Mouse (Mus musculus) E14TG2a.4 (cell line): Measurements from ENCODE around the gene Wdr53.
"Not testable (repeated sequence)": the region's sequence is repeated elsewhere in the genome, so short reads cannot be mapped to it uniquely, and the experiment has no call there.

ENCODE experiments used
- H3K27me3 ChIP-seq: 2 replicates; pipeline ENCODE4 v1.6.1; 2014; ENCODE audit warnings: low read length, control low read depth; ENCODE audit not compliant: insufficient read depth
- H3K36me3 ChIP-seq: 2 replicates; pipeline ENCODE4 v1.6.1; 2014; ENCODE audit warnings: low read length, control low read depth; ENCODE audit not compliant: insufficient read depth
- H3K4me1 ChIP-seq: replicated peaks from 2 replicates; pipeline ENCODE4 v1.6.1; 2014; ENCODE audit warnings: low read depth, low read length, control low read depth
- H3K4me3 ChIP-seq: replicated peaks from 2 replicates; pipeline ENCODE4 v1.5.1; 2014; ENCODE audit warnings: mild to moderate bottlenecking, low read length
- H3K9me3 ChIP-seq: 2 replicates; pipeline ENCODE4 v1.6.1; 2014; ENCODE audit warnings: low read length, control low read depth
- CTCF ChIP-seq: conservative IDR thresholded peaks from 2 replicates; pipeline ENCODE4 v1.5.1; 2014; ENCODE audit warnings: low read length
- NANOG ChIP-seq: IDR thresholded peaks from 2 replicates; pipeline ENCODE4 v1.6.1; 2014; ENCODE audit warnings: borderline replicate concordance, low read length, mixed read lengths
- POU5F1 ChIP-seq: IDR thresholded peaks from 2 replicates; pipeline ENCODE4 v1.6.1; 2014; ENCODE audit warnings: low read length, borderline replicate concordance

The Wdr53 gene

DNA sequence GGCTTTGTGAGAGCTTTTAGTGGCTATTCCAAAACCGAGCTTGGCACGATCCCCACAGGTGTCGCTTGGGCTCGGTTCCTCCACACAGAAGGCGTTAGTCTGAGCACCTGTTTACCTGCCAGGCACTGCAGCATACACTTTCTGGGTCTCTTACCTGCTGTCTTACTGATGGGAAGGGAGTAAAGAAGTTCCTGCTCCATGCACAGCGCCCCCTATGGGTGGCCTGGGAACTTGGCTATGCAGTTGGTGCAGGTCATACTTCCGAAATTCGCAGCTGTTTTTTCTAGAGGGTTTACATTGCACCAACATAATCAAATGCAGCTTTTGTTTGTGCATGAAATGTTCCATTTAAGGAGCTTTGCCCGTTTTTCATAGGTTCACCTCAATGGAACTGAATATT is 26.3 kb downstream of the Wdr53 start:
- H3K9me3 ChIP-seq: no peaks in the 10 kb centered on the region
- peaks cover 34% of the 10 kb centered on the region for H3K4me1 ChIP-seq
- H3K4me3 ChIP-seq: no peak overlapping the region
- no peaks in the 10 kb centered on the region for H3K36me3 ChIP-seq
- H3K27me3 ChIP-seq: no peaks in the 10 kb centered on the region
- TF ChIP-seq POU5F1: no peak
- TF ChIP-seq NANOG: no peak
- peak; percentile 100 for TF ChIP-seq CTCF

DNA sequence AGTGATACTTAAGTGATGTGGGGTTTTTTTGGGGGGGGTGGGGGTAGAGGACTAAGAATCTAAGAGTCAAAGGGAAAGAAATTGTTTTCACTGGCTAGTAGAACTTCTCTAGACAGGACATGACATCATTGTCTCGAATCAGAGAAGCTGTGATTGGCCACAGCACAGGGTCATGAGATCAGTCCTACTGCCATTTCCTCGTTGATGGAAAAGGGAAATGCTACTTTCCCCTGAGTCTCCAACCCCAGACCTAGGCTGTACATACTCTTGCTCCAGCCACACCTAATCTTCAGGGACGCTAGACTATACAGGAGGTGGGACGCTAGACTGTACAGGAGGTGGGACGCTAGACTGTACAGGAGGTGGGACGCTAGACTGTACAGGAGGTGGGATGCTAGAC is 28.0 kb downstream of the Wdr53 start:
- TF ChIP-seq NANOG (no peak), POU5F1 (no peak), CTCF (no peak)
- peaks cover 42% of the 10 kb centered on the region for H3K4me1 ChIP-seq
- H3K36me3 ChIP-seq: peaks cover 14% of the 10 kb centered on the region
- peaks cover 11% of the 10 kb centered on the region for H3K9me3 ChIP-seq
- peak overlapping the region; percentile 37 for H3K4me3 ChIP-seq
- no peaks in the 10 kb centered on the region for H3K27me3 ChIP-seq

DNA sequence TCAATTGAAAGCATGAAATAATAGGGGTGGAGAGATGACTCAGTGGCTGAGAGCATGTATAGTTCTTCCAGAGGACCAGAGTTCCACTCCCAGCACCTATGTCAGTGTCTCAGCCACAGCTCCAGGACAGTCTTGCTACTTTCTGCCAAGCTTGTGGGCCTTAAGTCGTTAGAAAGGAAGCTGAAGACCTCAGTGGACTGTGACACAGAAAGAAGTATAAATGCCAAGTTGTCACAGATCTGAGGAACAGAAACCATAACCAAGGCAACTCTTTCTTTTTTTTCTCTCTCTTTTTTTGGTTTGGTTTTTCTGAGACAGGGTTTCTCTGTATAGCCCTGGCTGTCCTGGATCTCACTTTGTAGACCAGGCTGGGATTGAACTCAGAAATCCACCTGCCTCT is 28.8 kb downstream of the Wdr53 start:
- Histone ChIP-seq H3K27me3 (no peaks in the 10 kb centered on the region), H3K4me1 (peaks cover 42% of the 10 kb centered on the region), H3K4me3 (no peak overlapping the region), H3K9me3 (peaks cover 19% of the 10 kb centered on the region), H3K36me3 (peaks cover 21% of the 10 kb centered on the region)
- TF ChIP-seq NANOG (no peak), POU5F1 (no peak), CTCF (no peak)

DNA sequence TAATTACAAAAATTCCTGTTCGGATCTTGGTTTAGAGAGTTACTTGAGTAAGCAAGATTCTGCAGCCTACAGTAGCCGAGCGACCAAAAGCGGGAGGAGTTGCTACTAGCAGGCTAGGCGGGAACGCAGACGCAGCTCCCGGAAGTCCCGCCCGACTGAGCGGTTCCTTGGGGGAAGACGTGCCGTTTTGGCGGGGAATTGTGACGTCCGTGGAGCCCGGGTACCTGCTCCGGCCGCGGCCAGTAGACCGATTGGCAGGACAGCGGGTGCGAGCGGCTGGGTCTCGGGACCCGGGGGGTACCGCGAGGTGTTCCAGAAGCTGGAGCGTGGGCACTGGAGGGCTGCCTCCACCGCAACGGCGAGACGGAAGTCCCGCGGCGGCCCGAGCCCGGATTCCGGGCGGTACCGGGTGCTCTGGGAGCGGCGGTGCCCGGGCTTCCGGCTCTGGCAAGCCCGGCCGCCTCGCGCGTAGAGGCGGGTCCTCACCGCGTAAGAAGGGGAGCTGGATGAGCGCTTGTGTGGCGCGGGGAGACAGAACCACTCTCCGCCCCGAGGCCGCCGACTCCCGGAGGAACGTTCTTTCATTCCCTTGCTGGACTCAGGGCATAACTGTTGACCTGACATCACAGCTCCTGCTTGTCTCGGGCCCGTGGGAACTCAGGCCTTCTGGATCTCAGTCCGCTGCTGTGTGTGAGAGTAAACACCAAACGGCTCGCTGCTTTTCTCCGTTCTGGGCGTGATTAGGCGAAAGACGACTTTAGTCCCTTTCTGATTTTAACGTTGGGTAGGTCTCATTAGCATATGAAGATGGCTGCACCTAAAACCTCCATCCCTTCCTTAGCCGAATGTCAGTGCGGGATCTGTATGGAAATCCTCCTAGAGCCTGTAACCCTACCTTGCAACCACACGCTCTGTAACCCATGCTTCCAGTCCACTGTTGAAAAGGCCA is 30.6 kb downstream of the Wdr53 start, which contains the start of gene Rnf168:
Gene Rnf168, plus strand, starts transcription at position 152 of the 949 bp plus-strand sequence.
- Histone ChIP-seq H3K4me3 (peak within 1 kb of the TSS; percentile 93), H3K4me1 (peaks cover 50% of the 10 kb centered on the region), H3K27me3 (no peaks in the 10 kb centered on the region), H3K36me3 (peaks cover 38% of the 10 kb centered on the region), H3K9me3 (peaks cover 23% of the 10 kb centered on the region)
- TF ChIP-seq POU5F1 (0 out of 2 replicates have a peak, but pooled peaks have one; percentile 68), NANOG (no peak)

DNA sequence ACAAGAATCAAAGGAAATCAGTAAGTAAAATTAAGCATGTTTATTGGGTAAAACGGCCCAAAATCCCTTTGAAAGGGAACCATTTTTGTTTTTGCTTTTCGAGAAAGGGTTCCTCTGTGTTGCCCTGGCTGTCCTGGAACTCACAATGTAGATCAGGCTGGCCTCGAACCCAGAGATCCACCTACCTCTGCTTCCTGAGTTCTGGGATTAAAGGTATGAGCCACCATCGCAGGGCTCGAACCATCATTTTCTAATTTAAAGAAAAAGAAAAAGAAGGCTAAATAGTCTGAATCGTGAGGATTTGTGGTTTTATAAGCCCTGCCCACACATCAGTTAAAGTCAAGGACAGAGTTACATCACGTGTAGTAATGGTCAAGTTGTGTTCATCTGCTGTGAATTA is 31.4 kb downstream of the Wdr53 start:
- Histone ChIP-seq H3K4me1 (peaks cover 53% of the 10 kb centered on the region), H3K9me3 (peaks cover 23% of the 10 kb centered on the region), H3K36me3 (peaks cover 46% of the 10 kb centered on the region), H3K27me3 (no peaks in the 10 kb centered on the region), H3K4me3 (peak overlapping the region; percentile 93)
- TF ChIP-seq CTCF: no peak
- TF ChIP-seq NANOG: no peak

DNA sequence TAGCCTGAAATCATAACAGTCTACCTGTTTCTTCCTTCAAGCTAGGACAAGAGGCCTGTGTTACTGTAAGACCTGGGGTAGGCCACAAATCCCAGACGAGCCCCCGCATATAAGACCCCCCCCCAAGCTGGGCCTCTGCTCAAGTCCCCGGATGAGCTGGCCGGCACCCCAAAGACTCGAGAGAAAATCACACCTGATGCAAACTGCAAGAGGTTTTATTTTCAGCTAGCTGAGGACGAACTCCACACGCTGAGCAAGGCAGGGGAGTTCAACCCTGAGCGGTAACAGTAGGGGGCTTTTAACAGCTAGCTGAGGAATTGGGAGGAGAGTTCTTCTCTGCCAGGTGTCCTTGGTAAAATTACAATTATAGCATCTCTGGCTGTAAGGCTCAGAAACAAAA is 33.2 kb downstream of the Wdr53 start:
- Histone ChIP-seq H3K4me3 (no peak overlapping the region), H3K27me3 (no peaks in the 10 kb centered on the region), H3K4me1 (peaks cover 62% of the 10 kb centered on the region), H3K9me3 (peaks cover 23% of the 10 kb centered on the region), H3K36me3 (peaks cover 64% of the 10 kb centered on the region)
- TF ChIP-seq CTCF (no peak), POU5F1 (no peak), NANOG (no peak)

DNA sequence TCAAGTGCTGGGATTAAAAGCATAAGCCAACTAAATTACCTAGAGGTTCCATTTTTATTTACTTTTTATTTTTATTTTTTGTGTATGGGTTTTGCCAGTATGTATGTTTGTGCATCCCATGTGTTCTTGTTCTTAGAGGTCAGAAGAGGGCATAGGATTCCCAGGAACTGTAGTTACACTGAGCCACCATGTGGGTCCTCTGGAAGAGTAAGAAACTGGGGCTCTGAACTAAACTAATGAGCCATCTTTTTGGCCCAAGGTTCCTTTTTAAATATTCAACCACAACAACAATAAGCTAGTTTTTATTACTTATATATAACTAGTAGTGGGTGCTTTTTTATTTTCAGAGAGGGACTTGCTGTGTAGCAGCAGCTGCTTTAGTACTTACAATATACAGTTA is 35.6 kb downstream of the Wdr53 start:
- no peak overlapping the region for H3K4me3 ChIP-seq
- no peaks in the 10 kb centered on the region for H3K27me3 ChIP-seq
- TF ChIP-seq CTCF (no peak), NANOG (no peak), POU5F1 (no peak)
- H3K36me3 ChIP-seq: peaks cover 88% of the 10 kb centered on the region
- peaks cover 23% of the 10 kb centered on the region for H3K9me3 ChIP-seq
- peaks cover 50% of the 10 kb centered on the region for H3K4me1 ChIP-seq

DNA sequence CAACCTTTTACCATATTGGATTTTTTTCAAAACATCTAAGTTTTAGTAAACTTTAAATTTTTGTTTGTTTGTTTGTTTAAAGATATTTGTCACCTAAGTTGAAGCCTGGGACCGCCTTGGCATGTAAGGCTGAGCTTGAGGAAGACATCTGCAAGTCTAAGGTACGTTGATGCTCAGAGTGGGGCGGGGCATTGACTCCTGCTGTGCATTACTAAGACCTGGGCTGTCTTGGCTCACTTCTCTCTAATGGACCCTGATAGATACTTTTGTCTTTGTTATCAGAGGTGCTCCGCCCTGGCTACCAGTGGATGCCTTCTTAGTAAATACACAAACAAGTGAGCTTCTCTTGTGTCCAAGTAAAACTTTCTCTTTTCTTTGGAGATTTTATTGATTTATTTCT is 44.8 kb downstream of the Wdr53 start:
- Histone ChIP-seq H3K4me1 (peaks cover 41% of the 10 kb centered on the region), H3K36me3 (peaks cover 55% of the 10 kb centered on the region), H3K9me3 (no peaks in the 10 kb centered on the region), H3K4me3 (peak overlapping the region; percentile 23; the same call in 1 of the 2 replicates), H3K27me3 (no peaks in the 10 kb centered on the region)
- no peak for TF ChIP-seq POU5F1
- peak; percentile 94 for TF ChIP-seq NANOG
- no peak for TF ChIP-seq CTCF

DNA sequence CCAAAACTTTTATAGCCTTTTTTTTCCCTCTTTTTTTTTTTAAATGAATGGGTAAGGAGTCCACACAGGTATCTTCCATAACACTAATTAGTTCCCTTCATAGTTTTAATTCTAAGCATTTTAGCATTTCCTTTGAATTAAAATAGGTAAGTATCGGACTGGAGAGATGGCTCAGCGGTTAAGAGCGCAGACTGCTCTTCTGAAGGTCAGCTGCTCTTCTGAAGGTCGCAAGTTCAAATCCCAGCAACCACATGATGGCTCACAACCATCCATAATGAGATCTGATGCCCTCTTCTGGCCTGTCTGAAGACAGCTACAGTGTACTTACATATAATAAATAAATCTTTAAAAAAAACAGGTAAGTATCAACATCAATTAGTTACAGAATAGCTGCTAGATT is 52.6 kb downstream of the Wdr53 start:
- H3K9me3 ChIP-seq, H3K4me3 ChIP-seq, H3K27me3 ChIP-seq: not testable (repeated sequence)
- H3K4me1 ChIP-seq: peaks cover 81% of the 10 kb centered on the region
- H3K36me3 ChIP-seq: peaks cover 53% of the 10 kb centered on the region
